Mouse (Mus musculus): ENCODE measurements around the gene Cxcr4. TPM values are rescaled to one million over a fixed set of nuclear protein-coding genes. Genes with fewer than 3 reads are reported as not detected.

The Cxcr4 gene
- total RNA-seq (2021) (10 to 100 TPM; 18.4 to 36.7 TPM), polyA plus RNA-seq (2012; rRNA removed) (41.9 and 88.3 TPM in 2 replicates)
- long read RNA-seq, transcript Cxcr4-201 (2 exons, 1,805 nt), result major isoform, 6 of 7 reads
- long read RNA-seq, partial matches to known transcripts, result 1 of 7 reads
- long read RNA-seq, other reads (novel, unspliced or antisense), result 0 of 7 reads

- peak; percentile 93 for DNase-seq
Observed at GRCm38 (mm10) chr1:128592211-128592741, at the start of gene Cxcr4. Cxcr4 (minus strand) TSS chr1:128592293.

- DNase-seq, result no peak
Observed at GRCm38 (mm10) chr1:128639707-128640107, 47.6 kb upstream of the Cxcr4 start.

GRCm38 (mm10) chr1:128637230-128637740, 45.2 kb upstream of the Cxcr4 start:
- no peak for DNase-seq

- no peak for DNase-seq
Observed at GRCm38 (mm10) chr1:128636258-128637229, 44.5 kb upstream of the Cxcr4 start.

GRCm38 (mm10) chr1:128633711-128634379, 41.8 kb upstream of the Cxcr4 start:
- DNase-seq, result no peak

- DNase-seq, result no peak
Observed at GRCm38 (mm10) chr1:128632522-128632921, 40.4 kb upstream of the Cxcr4 start.

DNA sequence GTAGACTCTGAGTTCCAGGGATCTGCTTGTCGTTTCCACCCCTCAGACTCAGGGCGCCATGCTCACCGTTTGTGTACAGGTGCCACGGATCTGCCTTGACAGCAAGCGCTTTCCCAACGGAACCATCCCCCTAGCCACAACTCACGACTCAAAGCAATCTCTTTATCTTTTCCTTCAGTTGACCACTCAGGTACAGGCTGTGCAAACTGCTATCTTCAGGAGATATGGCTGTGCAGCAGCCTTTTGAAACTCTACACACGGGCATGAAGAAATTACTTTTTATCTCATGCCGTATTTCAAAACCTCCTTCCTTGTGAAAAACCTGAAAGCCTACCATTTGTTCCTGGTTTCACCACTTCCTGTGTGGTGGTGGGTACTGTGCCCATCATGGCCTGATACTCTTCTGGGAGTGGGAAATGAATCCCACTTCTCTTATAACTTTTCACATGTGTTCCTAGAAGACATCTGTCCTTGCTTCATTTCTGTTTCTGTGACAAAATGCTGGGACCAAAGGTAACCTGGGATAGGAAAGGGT, 34.1 kb upstream of the Cxcr4 start:
- DNase-seq, result no peak

DNA sequence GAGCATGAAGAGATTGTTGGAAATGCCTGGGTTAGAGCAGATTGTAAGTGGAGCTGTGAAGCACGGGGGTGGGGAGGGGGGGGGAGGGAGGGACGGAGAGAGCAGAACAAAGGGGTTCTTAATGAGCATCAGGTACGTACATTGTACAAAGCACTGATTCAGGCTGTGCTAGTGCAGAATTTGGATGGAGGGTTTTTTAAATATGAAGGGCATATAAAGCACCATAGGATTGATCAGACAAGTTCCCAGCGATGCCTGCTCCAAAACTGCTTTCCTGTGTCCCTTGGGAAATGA, 31.4 kb upstream of the Cxcr4 start:
- DNase-seq, result no peak

DNA sequence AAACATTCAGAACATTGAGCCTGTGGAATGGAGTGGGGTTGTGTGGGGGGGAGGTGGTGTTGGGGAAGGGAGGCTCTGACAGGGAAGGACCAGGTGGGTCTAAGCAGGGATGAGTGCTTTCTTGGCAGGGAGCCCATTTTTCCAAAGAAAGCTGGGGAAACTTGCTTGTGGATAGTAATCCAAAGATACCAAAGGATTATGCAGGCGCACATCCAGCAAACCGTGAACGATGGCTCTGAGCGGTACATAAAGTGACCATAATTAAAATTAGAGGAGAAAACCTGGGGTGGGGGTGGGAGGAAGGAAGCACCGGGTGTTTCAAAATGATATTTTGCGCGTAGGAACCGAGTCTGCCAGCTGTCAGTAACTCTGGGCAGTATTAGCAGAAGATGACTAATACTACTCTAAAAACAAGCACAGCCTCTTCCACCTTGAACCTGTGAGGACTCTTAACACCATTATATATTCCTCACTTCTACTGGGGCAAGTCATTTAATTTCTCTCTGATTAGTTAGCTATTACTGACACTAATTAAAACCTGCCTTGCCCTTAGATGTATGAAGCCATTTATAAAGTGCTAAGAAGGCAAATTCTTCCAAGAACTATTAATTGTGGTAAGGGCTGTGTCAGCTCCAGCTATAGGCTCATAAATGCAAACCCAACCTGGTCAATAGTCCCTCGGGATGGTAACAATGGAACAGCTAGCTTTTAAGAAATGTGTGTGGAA, 30.9 kb upstream of the Cxcr4 start:
- DNase-seq, result no peak

GRCm38 (mm10) chr1:128617654-128618310, 25.7 kb upstream of the Cxcr4 start:
- DNase-seq, result no peak

GRCm38 (mm10) chr1:128616586-128616985, 24.5 kb upstream of the Cxcr4 start:
- DNase-seq, result no peak

DNA sequence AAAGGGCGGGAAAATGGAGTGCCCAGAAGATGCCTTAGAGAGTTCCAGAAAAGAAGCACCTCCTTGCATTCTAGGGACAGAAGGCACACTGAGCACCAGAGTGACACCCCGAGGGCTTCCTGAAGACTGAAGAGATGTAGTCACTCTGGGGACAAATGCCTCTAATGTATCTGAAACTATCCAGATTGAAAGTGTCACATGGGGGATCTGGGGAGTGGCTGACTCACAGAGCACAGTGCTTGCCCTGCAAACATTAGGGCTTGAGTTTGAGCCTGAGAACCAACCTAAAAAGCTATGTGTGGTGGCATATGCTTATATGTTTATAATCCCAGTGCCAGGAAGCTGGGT, 23.3 kb upstream of the Cxcr4 start:
- no peak for DNase-seq

GRCm38 (mm10) chr1:128614653-128615458, 22.8 kb upstream of the Cxcr4 start:
- peak; percentile 49 for DNase-seq

- DNase-seq, result no peak
Observed at GRCm38 (mm10) chr1:128608119-128608518, 16.0 kb upstream of the Cxcr4 start.

GRCm38 (mm10) chr1:128607423-128607822, 15.3 kb upstream of the Cxcr4 start:
- DNase-seq, result no peak

GRCm38 (mm10) chr1:128605794-128606193, 13.7 kb upstream of the Cxcr4 start:
- DNase-seq, result no peak

- no peak for DNase-seq
Observed at GRCm38 (mm10) chr1:128602688-128603385, 10.7 kb upstream of the Cxcr4 start.

GRCm38 (mm10) chr1:128602018-128602687, 10.1 kb upstream of the Cxcr4 start:
- DNase-seq, result no peak

- DNase-seq, result no peak
Observed at GRCm38 (mm10) chr1:128601307-128601706, 9.2 kb upstream of the Cxcr4 start.
